Mouse (Mus musculus) left cerebral cortex, adult 18-20 months (tissue): ENCODE results near the gene Hfm1. TPM values are rescaled to one million over a fixed set of nuclear protein-coding genes. Genes with fewer than 3 reads are reported as not detected.

Experiments
- DNase-seq, 2 experiments: peaks; one replicate each; pipeline ENCODE4 v3.0.0; 2021 to 2022; ENCODE audit warnings: low spot score in 2 of 2, mixed read lengths in 1 of 2
- long read RNA-seq, 2 experiments: library from polyadenylated mRNA; stranded (forward); transcript quantifications; one replicate each; pipeline ENCODE4 v2.0.0; 2021
- total RNA-seq, 2 experiments: library from RNA; stranded (reverse); gene quantifications; 2 replicates each; pipeline ENCODE4 v1.2.3; 2021

Hfm1 gene
- 1 to 10 TPM in 1 of 2 experiments, under 1 TPM in 1; 1.00 to 1.3 TPM for total RNA-seq
- long read RNA-seq, experiment 1: 0 reads
- long read RNA-seq, experiment 2: 0 reads

DNA sequence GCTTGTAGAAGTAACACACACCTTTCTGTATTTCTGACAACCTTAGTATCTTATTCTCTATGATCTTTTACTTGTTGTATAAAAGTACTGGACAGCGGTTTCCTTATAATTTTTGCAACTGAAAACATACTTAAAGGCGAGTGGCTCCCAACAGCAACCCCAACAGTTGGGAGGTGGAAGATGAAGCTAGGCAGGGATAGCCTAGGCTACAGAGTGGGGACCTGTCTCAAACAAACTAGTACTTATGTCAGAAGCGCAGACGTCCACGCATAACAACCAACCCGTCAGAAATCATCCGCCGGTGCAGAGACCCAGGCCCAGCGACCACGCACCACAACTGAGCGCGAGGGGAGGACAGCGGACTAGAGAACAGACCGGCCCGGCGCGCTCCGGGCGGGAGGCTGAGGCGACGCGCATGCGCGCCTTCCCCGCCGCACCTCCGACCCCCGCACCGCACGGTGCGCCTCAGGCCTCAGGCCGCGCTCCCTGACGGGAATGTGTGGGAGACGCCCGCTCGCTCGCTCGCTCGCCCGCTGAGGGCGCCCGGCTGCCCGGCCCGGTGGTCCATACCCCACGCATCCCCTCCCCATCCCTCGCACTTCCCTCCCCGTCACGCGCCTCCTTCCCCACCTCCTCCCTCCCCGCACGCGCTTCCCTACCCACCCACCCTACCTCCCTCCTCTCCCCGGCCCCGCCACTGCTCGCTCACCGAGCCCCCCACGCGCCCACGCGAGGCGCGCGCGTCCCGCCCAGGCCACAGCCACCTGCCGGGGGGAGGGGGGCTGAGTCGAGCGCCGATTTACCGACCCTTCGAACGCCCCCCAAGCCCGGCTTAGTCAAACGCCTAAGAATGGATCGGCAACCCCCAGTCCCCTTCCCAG is at the start of gene Hfm1:
Hfm1 (minus strand) TSS at position 834 of the 881 bp plus-strand sequence.
- peak; percentile 61 to 76 for DNase-seq

DNA sequence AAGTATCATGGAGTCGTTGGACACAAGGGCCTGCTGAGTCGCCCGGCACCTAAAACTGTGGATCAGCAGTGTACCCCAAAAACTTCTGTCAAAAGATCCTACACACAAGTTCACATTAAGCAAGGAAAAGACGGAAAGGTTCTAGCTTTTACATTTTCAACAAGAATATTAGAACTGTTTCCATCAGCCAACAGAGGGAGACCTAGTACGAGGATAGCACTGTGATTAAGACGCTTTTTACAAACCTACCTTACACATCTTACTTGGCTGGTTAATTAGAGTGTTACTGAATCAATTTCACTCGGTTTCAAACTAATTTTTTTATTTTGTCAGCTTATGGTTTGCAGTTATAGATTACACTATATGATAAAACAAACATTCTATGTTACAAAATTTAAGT is 47.8 kb upstream of the Hfm1 start:
- DNase-seq: no peak

DNA sequence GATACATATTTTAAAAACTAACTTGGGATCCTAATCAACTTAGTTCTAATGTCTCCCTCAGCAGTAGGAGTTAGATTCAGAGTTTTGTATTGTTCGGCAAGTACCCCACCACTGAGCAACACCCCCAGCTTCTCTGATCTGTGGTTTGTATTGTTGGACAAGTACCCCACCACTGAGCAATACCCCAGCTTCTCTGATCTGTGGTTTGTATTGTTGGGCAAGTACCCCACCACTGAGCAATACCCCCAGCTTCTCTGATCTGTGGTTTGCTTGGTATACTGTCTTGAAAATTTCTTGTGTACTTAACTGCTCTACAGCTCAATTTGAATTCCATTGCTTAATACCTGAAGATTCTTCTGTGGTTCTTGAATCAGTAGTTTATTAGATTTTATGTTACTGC is 41.5 kb upstream of the Hfm1 start:
- DNase-seq: no peak

DNA sequence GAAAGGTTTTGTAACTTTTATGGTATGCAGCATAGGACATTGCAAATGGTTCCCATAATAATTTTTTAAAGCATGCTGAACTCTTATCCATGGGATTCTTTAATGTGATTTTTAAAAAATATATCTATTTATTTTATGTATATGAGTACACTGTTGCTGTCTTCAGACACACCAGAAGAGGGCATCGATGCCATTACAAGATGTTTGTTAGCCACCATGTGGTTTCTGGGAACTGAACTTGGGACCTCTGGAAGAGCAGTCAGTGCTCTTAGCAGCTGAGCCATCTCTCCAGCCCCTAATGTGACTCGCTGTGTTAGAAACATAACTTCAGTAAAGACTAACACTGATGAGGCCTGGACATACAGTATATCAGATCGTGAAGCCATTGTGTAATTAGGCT is 40.3 kb upstream of the Hfm1 start:
- no peak for DNase-seq

DNA sequence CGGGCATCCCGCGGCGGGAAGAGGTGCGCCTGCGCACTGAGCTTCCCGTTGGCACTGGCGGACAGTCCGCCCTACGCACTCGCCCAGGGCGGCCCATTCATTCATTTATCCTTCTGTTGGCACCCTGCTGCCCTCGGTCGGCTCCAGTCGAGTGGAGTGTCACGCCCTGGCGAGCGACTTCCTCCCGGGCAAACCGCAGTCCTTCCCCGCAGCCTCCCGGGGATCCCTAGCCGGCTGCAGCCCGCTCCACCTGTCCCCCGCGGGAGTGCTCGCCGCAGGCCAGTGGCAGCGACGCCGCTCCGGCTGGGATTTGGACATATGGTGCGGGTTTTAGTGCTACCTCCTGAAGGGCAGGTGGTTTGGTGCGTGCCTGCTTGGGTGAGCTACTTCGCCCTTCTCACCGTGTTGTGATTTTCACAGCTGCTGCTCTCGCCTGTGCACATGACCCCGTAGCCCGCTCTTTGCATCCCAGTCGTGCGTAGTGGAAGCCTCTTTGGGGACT is 38.4 kb upstream of the Hfm1 start:
- DNase-seq: no peak

DNA sequence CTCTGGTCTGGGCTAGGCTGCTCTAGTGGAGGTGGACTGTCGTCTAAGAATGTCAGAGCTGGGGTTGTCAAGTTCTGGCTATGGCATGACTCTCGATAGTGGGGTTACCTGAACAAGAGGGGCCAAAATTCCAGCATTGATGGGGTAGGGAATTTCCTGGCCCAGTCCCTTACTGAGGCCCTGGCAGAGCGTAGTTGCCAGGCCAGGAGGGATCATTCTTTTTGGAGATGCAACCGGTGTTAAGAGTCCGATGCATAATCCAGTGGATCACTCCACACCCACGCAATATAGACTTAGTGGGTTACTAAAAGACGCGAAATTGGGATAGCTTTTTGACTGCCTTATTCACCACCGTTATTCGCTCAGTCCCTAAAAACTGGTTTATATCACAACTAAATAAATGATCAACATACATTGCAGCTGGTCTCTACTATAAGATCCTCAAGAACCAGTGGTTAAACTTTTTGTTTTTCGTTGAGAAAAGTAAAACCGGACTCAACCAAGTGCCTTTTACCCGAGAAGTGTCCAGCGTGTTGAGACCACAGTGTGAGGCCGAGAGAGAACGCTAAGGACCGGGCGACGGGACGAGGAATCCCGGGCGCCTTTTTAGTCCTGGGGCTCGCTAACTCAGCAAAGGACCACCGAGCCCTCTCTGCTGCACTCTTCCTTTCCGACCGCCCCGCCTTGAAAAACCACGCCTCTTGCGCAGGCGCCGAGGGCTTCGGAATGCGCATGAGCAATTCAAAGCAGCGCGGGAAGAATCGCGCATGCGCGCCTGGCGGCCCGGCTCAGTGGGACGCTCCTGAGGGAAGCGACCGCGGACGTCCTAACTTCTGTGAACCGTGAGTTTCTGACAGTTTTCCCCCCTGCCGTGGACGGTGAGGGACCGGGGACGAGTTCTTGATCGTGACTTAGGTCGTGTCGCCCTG is 37.7 kb upstream of the Hfm1 start, which contains the start of gene Cdc7:
Cdc7 (plus strand) TSS at position 739 of the 929 bp plus-strand sequence.
- DNase-seq: peak; percentile 91 to 92

DNA sequence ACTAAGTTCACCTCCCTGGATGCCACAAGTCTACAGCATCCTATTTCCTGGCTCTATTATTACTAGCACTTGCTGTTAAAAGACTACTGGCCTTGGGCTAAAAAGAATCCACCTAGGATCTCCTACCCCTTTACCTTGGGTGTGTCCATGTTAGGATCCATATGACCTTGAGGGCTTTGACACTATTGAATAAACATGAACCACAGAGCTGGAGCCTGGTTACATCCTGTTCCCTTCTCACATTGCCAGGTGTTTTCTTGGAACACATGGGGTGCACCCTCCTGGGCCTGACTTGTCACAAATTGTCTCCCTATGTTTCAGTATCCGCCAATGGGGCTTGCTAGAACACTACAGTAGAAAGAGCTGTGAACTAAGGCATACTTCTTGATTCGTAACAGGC is 34.3 kb upstream of the Hfm1 start:
- DNase-seq: no peak

DNA sequence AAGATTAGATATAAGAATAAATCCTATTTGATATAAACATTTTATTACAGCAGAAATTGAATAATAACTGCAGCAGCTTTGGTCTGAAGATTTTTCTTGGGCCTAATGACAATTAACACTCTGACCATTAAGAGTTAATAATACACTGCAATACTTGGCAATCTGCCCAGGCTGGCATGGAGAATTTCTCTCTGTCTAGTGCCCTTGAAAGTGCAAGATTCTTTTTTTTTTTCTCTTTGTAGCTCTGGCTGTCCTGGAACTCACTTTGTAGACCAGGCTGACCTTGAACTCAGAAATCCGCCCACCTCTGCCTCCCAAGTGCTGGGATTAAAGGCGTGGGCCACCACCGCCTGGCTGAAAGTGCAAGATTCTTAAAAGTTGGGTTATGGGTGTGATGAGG is 32.9 kb upstream of the Hfm1 start:
- DNase-seq: no peak

DNA sequence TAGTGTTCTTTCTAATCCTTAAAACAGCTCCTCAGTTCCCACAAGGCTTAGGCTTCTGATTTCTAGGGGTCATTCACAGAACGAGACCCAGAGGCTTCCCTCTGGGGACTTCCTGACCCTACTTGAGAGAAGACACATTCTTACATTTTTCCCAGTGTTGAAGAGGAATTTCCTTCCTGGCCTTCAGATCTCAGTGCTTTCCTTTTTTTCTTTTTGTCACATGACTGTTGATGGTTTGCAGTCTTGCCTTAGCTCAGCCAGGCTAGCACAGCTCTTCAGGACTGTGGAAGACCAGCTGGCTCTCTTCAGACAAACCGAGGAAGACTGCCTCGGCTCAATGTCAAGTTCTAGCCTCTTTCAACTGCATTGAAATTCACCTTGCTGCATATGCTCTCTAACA is 30.3 kb upstream of the Hfm1 start:
- no peak for DNase-seq

DNA sequence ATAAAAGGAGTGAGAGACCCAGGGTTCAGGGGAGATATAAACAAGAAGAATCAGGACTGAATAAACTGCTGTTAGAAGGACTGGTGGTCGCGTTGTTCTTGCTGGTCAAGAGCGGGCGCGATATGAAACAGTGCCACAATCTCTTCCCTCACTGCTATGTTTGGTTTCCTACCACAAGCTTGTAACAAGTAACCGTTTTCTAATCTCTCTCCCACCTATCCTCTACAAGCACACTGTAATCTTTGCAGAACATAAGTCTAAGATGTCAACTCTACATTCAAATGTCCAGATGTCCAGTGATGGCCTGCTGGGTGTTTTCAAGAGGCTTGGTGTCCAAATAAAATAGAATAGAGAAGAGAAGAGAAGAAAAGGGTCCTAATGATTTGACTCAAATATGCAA is 22.6 kb upstream of the Hfm1 start:
- DNase-seq: no peak

DNA sequence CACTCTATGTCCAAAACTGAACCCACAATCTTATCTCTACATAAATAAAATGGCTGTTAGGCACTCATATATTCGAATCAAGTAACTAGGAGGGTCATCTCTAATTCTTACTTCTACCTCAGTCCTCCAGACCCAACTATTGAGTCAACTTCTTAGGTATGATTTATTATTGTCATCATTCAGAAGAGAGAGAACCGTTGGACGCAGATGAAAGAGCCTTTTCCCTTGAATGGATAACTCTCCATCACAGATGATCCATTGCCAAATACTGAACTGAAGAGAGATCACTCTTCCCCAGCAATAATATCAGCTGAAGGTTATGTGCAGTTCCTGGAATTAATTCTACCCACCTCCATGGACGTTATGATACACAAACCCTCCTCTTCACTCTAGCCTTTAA is 20.2 kb upstream of the Hfm1 start:
- DNase-seq: no peak

DNA sequence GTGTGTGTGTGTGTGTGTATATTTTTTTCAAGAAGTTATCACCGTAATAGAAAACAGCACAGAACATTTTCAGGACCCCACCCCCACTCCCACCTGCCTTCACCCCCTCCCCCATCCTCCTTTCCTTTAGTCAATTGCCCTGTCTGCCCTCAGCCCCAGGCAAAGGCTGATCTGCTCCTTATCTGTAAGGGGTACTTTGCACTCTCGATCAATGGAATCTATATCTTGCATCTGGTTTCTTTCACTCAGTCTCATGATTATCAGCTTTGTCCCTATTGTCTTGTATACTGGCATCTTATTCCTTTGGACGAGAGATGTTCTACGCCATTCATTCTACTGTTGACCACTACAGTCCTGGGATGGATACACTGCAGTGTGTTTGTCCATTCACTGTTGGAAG is 1.9 kb upstream of the Hfm1 start:
- DNase-seq: no peak

DNA sequence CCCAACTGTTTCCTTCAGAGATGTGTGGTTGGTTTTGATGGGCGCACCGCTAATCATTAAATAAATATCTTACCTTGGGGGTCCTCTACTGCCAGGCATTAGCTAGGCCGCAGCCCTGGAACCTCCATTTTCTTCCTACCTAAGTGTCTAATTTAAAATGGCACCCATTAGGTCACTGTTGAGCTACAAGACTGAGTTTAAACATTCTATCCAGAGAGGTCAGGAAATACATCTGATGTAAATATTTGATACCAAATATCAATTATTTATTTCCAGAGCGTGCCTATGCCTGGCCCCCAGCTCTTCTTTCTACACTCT is 207 bp upstream of the Hfm1 start:
- no peak for DNase-seq

DNA sequence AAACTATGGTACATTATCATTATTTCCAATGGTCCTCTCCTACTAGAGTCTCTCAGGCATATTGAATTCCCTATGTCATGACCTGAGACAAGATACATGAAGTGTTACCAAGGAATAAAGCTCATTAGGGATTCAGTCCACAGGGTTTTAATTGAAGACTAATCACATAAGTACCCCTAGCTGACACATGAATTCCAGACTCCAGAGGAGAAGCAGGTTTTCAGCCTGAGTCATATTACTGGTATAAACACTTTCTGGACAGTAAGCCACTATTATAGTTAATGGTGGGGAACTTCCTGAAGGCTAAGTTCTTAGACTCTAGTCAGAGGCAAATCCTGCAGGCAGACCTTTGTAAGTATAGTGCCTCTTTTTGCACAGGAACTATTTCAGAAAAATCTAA is 6.8 kb downstream of the Hfm1 start:
- DNase-seq: no peak

DNA sequence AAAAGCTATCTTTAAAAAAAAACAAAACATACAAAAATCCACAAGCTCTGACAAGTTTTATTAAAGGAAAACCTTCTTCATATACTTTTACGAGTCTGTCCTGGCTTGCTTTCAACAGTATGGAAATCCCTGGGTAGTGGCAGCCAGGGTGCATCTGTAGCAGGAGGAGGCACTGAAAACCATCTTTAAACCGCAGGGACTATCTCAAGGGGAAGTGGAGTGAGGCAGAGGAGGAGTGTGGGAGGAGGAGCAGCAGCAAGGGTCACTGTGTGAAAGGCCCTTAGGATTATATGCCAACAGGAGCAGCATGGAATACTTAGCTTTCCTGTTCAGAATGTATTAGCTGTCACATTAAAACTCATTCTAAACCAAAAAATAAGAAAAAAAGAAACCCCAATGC is 29.2 kb downstream of the Hfm1 start:
- DNase-seq: no peak

DNA sequence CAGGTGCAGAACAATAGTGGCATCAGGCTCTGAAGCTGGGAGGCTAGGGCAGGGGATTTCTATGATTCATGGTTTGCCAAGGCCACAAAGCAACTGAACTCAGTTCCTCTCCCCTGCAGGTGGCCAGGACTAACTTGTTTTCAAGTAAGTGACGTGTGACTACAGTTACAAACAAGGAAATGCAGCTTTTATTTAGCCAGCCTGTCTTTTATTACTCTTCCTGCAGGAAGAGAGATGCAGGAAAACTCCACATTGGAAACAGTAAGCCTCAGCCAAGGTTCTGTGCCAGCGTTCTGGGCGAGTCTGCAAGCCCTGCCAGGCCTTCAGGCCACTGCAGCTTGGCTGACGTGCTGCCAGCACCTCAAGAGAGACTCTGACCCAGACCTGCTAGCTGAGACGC is 34.3 kb downstream of the Hfm1 start:
- peak in 1 of 2 experiments; percentile 1 for DNase-seq

DNA sequence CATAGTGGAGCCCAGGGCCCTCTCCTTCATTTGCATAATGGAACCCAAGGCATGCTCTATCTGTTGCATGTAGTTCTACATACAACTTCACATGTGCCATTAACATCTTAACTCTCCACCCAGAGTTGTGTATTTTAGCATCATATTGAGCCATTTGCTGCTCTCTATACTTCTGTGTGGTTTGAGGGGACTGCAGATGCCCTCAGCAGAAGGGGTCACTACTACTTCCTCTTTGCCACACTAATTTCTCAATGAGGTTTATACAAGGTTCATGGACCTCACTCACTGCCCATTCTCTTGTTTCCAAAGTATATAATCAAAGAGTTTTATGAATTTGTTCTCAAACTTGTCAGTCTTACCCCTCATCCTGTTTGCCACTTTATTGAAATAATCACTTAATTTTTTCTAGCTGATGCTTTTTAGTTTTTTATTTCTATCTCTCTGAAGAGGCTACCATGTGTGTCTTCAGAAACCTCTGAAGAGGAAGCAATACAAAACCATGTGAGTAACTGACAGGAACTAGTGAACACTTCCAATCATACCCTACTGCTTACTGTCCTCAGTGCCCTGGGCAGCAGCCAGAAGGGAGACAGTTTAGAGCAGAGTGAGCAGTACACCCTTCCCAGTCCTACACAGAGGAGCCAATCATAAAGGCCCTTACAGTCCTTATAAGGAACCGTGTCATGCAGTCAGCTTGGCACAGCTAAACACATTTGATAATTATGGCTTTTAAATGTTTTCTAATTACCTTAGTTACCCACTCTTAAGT is 38.6 kb downstream of the Hfm1 start:
- DNase-seq: no peak

DNA sequence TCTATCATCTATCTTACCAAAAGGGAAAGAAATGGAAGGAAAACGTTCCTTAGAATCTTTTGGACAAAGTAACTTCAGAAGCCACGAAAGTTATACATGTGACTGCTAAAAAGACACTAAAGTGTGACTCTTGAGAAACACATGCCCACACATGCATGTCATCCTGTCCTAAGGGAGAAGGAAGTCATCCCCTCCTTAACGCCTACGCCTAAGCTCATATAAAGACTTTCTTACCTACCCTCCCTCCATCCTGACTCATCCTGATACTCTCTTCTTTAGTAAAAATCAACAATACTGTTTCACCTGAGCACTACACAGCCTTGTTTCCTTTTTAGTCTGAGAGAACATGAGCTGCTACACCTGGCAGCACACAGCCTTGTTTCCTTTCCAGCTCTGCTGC is 40.6 kb downstream of the Hfm1 start:
- no peak for DNase-seq

DNA sequence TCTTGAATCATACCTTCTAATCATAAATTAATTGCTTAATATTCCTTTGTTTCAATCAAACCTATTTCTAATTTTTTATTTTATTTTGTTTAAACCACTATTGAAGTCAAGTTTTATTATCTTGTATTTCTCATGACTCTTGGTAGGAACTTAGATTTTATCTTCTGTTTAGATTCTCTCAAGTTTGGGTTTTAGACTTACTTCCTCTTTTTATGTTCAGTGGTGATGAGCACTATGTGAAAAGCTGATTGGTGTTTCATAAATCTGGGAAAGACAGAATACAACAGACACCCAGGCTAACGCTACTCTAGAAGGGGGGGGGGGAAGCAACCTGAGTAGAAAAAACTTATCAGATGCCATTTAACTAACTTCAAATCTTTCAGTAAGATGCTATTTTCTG is 49.7 kb downstream of the Hfm1 start:
- no peak for DNase-seq

DNA sequence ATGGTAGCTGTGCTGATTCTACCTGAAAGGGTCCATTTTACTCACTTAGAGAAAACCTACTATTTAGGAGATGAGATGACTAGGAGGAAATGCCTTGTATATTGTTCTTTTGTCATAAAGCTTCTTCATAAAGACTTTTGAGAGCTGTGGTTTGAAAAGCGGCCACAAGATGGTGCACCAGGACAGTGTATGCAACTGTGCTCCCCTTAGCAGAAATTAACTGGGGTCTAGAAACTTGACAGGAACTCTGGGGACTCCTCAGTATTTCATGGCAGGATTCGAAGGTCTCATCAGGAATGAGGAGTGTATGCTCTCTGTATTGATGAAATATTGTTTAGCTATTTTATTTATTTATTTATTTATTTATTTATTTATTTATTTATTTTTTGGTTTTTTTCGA is 65.7 kb downstream of the Hfm1 start:
- peak; percentile 62 to 70 for DNase-seq

DNA sequence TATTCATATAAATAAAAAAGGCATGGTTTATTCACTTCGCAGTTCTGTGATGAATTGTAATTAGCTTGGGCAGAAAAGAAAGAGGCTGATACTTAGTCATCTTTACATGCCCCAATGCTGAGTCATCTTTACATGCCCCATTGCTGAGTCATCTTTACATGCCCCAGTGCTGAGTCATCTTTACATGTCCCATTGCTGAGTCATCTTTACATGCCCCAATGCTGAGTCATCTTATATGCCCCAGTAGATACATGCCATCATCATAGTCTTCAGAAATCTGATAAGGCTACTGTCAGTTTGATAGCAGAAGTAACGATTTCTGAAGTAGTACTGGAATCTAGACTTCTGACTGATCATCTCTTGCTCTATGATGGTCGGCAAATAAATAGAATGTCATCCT is 72.8 kb downstream of the Hfm1 start:
- no peak for DNase-seq
